Mouse (Mus musculus) kidney, postnatal 0 days (tissue): ENCODE measurements around the gene Cacna1h. TPM values are rescaled to one million over a fixed set of nuclear protein-coding genes. Genes with fewer than 3 reads are reported as not detected.

ENCODE experiments used
- ATAC-seq: fragments of 200-750 bp; cut with Nextera tagmentation; replicated peaks from 2 replicates; pipeline ENCODE4 v1.8.0; 2017; ENCODE audit warnings: low read depth, moderate number of reproducible peaks, moderate TSS enrichment, moderate library complexity; ENCODE audit not compliant: low FRiP score
- DNase-seq: peaks from one replicate; pipeline ENCODE4 v3.0.0-alpha.2; 2016; ENCODE audit warnings: low spot score
- H3K27ac ChIP-seq: fragments of 300-500 bp; sonication (generic); 2 replicates; pipeline ENCODE4 v1.5.1; 2014; ENCODE audit warnings: mild to moderate bottlenecking
- H3K27me3 ChIP-seq: fragments of 300-500 bp; sonication (generic); 2 replicates; pipeline ENCODE4 v1.6.1; 2014; ENCODE audit warnings: low read length, mixed read lengths; ENCODE audit not compliant: insufficient read depth
- H3K36me3 ChIP-seq: fragments of 300-500 bp; sonication (generic); 2 replicates; pipeline ENCODE4 v1.6.1; 2014; ENCODE audit warnings: low read length, mixed read lengths; ENCODE audit not compliant: insufficient read depth
- H3K4me1 ChIP-seq: fragments of 300-500 bp; sonication (generic); replicated peaks from 2 replicates; pipeline ENCODE4 v1.6.1; 2014; ENCODE audit warnings: antibody characterized with exemption, low read length, mixed read lengths; ENCODE audit not compliant: insufficient read depth
- H3K4me2 ChIP-seq: fragments of 300-500 bp; sonication (generic); 2 replicates; pipeline ENCODE4 v1.6.1; 2014; ENCODE audit warnings: mild to moderate bottlenecking, low read length, moderate library complexity, mixed read lengths
- H3K4me3 ChIP-seq: fragments of 300-500 bp; sonication (generic); replicated peaks from 2 replicates; pipeline ENCODE4 v1.5.1; 2014; ENCODE audit warnings: low read depth, low read length
- H3K9ac ChIP-seq: fragments of 300-500 bp; sonication (generic); 2 replicates; pipeline ENCODE4 v1.6.1; 2014; ENCODE audit warnings: low read depth, low read length
- H3K9me3 ChIP-seq: fragments of 300-500 bp; sonication (generic); replicated peaks from 2 replicates; pipeline ENCODE4 v1.6.1; 2016; ENCODE audit warnings: low read length, inconsistent platforms, mixed read lengths
- CTCF ChIP-seq: IDR thresholded peaks from 2 replicates; pipeline ENCODE4 v1.5.1; 2016; ENCODE audit warnings: antibody characterized with exemption, low read depth, mild to moderate bottlenecking, moderate library complexity
- WGBS: fragments of 180-500 bp; shearing (Covaris S2); extraction: QIAGEN DNeasy Blood & Tissue Kit; methylation state at CpG from one replicate; pipeline ENCODE4 v1.1.7; 2014; 5-methylcytosine and 5-hydroxymethylcytosine counted together
- polyA plus RNA-seq: library from polyadenylated mRNA; unstranded; fragments of >200 nt; fragmentation: Nextera tagmentation; extraction: Ambion mirVana; gene quantifications from 2 replicates; pipeline ENCODE4 v1.2.1, GENCODE M21; 2015

Cacna1h gene
- polyA plus RNA-seq, 1 experiment from 2014 or later: 1.7 TPM

- DNase-seq (no peak), ATAC-seq (no peak)
- H3K4me3 ChIP-seq: no peak overlapping the region
- 81% methylated on average over 7 of the region's 7 CpGs for WGBS
- no peak overlapping the region for H3K27ac ChIP-seq
- no peak overlapping the region for H3K4me2 ChIP-seq
- no peaks in the 10 kb centered on the region for H3K9me3 ChIP-seq
- H3K9ac ChIP-seq: no peak overlapping the region
- H3K4me1 ChIP-seq: peaks cover 14% of the 10 kb centered on the region; the same call in 1 of the 2 replicates
- no peaks in the 10 kb centered on the region for H3K36me3 ChIP-seq
- no peaks in the 10 kb centered on the region for H3K27me3 ChIP-seq
- TF ChIP-seq CTCF: no peak
These were observed 25.1 kb downstream of the Cacna1h start for GRCm38 (mm10) chr17:25408302-25408999.

GRCm38 (mm10) chr17:25407352-25407751, 26.2 kb downstream of the Cacna1h start:
- 80% methylated on average over 4 of the region's 4 CpGs for WGBS
- H3K27ac ChIP-seq: no peak overlapping the region
- no peak for ATAC-seq
- H3K4me2 ChIP-seq: no peak overlapping the region
- TF ChIP-seq CTCF: no peak
- H3K27me3 ChIP-seq: no peaks in the 10 kb centered on the region
- no peak overlapping the region for H3K9ac ChIP-seq
- H3K9me3 ChIP-seq: no peaks in the 10 kb centered on the region
- peaks cover 14% of the 10 kb centered on the region; the same call in 1 of the 2 replicates for H3K4me1 ChIP-seq
- H3K4me3 ChIP-seq: no peak overlapping the region
- no peaks in the 10 kb centered on the region for H3K36me3 ChIP-seq
- DNase-seq: no peak

GRCm38 (mm10) chr17:25406011-25406441, 27.6 kb downstream of the Cacna1h start:
- H3K36me3 ChIP-seq: no peaks in the 10 kb centered on the region
- H3K27me3 ChIP-seq: no peaks in the 10 kb centered on the region
- no peaks in the 10 kb centered on the region for H3K9me3 ChIP-seq
- ATAC-seq: no peak
- H3K9ac ChIP-seq: no peak overlapping the region
- H3K27ac ChIP-seq: peak overlapping the region; percentile 68
- H3K4me1 ChIP-seq: peaks cover 16% of the 10 kb centered on the region; the same call in 1 of the 2 replicates
- no peak overlapping the region for H3K4me2 ChIP-seq
- WGBS: 25% methylated on average over 6 of the region's 6 CpGs
- DNase-seq: no peak
- H3K4me3 ChIP-seq: no peak overlapping the region
- TF ChIP-seq CTCF: peak; percentile 38; the same call in 1 of the 2 replicates

- Histone ChIP-seq H3K27ac (peak overlapping the region; percentile 68), H3K4me2 (no peak overlapping the region), H3K27me3 (no peaks in the 10 kb centered on the region), H3K9me3 (no peaks in the 10 kb centered on the region), H3K36me3 (no peaks in the 10 kb centered on the region), H3K4me1 (peaks cover 16% of the 10 kb centered on the region; the same call in 1 of the 2 replicates), H3K4me3 (no peak overlapping the region), H3K9ac (no peak overlapping the region)
- peak; percentile 39 for DNase-seq
- TF ChIP-seq CTCF: no peak
- peak; percentile 49 for ATAC-seq
- 6% methylated on average over 9 of the region's 10 CpGs for WGBS
These were observed 28.2 kb downstream of the Cacna1h start for GRCm38 (mm10) chr17:25405224-25405895.

GRCm38 (mm10) chr17:25404190-25404589, 29.4 kb downstream of the Cacna1h start:
- H3K4me1 ChIP-seq: peaks cover 12% of the 10 kb centered on the region; the same call in 1 of the 2 replicates
- H3K9me3 ChIP-seq: no peaks in the 10 kb centered on the region
- H3K4me2 ChIP-seq: no peak overlapping the region
- no peak overlapping the region for H3K4me3 ChIP-seq
- WGBS: 68% methylated on average over 3 of the region's 3 CpGs
- no peak for TF ChIP-seq CTCF
- DNase-seq (no peak), ATAC-seq (no peak)
- H3K36me3 ChIP-seq: no peaks in the 10 kb centered on the region
- no peak overlapping the region for H3K9ac ChIP-seq
- no peaks in the 10 kb centered on the region for H3K27me3 ChIP-seq
- H3K27ac ChIP-seq: no peak overlapping the region

- ATAC-seq: no peak
- Histone ChIP-seq H3K4me3 (no peak overlapping the region), H3K27me3 (no peaks in the 10 kb centered on the region), H3K4me1 (peaks cover 12% of the 10 kb centered on the region; the same call in 1 of the 2 replicates), H3K9ac (no peak overlapping the region), H3K9me3 (no peaks in the 10 kb centered on the region), H3K27ac (no peak overlapping the region), H3K36me3 (no peaks in the 10 kb centered on the region), H3K4me2 (no peak overlapping the region)
- WGBS: 64% methylated on average over 13 of the region's 13 CpGs
- DNase-seq: no peak
- TF ChIP-seq CTCF: no peak
These were observed 31.4 kb downstream of the Cacna1h start for GRCm38 (mm10) chr17:25402224-25402623.
